Comparison of ENCODE assay signal across 22 mouse cellular contexts in the genomic region with DNA sequence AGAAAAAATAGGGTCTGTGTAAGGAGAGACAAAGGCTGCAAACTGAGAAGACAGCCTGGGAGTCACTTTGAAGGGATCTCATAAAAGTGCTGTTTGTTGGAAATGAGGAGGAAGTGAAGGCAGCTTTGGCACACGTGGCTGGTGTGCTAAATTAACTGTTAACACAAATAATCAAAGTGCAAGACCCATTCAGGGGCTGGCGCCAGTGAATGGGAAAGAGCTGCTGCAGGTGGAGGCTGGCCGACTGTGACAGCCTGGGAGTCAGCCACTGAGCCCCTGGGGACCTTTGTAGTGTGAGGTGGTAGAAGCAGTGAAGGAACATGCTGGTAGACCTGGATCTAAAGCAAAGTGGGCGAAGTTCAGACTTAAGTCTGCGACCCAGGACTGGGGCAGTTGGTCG. TPM values are rescaled to one million over a fixed set of nuclear protein-coding genes. Genes with fewer than 3 reads are reported as not detected.
A peak's percentile ranks its signal among the peaks of the same experiment; 100 is the strongest.
DNase-seq lines count a peak whose midpoint lies in the region; ATAC-seq lines count a peak whose summit lies in the region.
"Had no signal": no experiment of that assay in that cellular context is flagged by ENCODE, and none has a peak within 500 bp of the region (broad histone marks: within the 10 kb centered on the region; RNA-seq: fewer than 3 reads in every experiment).

No protein-coding gene starts in this region.

- H3K9ac ChIP-seq in kidney, embryonic 15.5 days: no peak overlapping the region
- H3K9ac ChIP-seq in limb, embryonic 11.5 days (ENCODE audit: low read length): no peak overlapping the region
- H3K9ac ChIP-seq: hindbrain, embryonic 15.5 days; neural tube, embryonic 12.5 days had no signal

- intact Hi-C loops in left cerebral cortex, postnatal 4 days (cut with DNase I): no loop called here

- no peaks in the 10 kb centered on the region for H3K36me3 ChIP-seq in kidney, embryonic 15.5 days
- no peaks in the 10 kb centered on the region for H3K36me3 ChIP-seq in limb, embryonic 11.5 days (ENCODE audit: control insufficient read depth, insufficient read depth, low read length)
- H3K36me3 ChIP-seq: hindbrain, embryonic 15.5 days; neural tube, embryonic 12.5 days had no signal

- H3K27ac ChIP-seq in kidney, embryonic 15.5 days: peak overlapping the region; percentile 75
- H3K27ac ChIP-seq in limb, embryonic 11.5 days (replicated peaks; ENCODE audit: low read depth, low read length): no peak overlapping the region
- H3K27ac ChIP-seq: gastrocnemius, adult 2 months; heart, adult 2 months; hindbrain, embryonic 15.5 days; layer of hippocampus, adult 2 months; neural tube, embryonic 12.5 days had no signal

- no peaks in the 10 kb centered on the region for H3K9me3 ChIP-seq in kidney, embryonic 15.5 days (replicated peaks)
- no peaks in the 10 kb centered on the region for H3K9me3 ChIP-seq in limb, embryonic 11.5 days (ENCODE audit: control insufficient read depth, low read length)
- H3K9me3 ChIP-seq: hindbrain, embryonic 15.5 days; neural tube, embryonic 12.5 days had no signal

- no peak for DNase-seq in kidney, adult 18-20 months
- peak; percentile 5 for DNase-seq in lung, postnatal 36 days
- no peak for DNase-seq in lung, postnatal 25 days (ENCODE audit: low spot score)
- peak; percentile 33 for DNase-seq in limb, embryonic 11.5 days (ENCODE audit: low spot score)
- no peak for DNase-seq in left cerebral cortex, postnatal 4 days
- no peak for DNase-seq in B cell, adult 2 months
- DNase-seq: adrenal gland, postnatal 10 days; cerebellum, adult 2 months; gastrocnemius, adult 2 months; heart, adult 2 months; right cerebral cortex, postnatal 25 days; thymus, adult 18-20 months had no signal

- no peak overlapping the region for H3K4me2 ChIP-seq in kidney, embryonic 15.5 days
- no peak overlapping the region for H3K4me2 ChIP-seq in limb, embryonic 11.5 days (ENCODE audit: low read depth, severe bottlenecking)
- H3K4me2 ChIP-seq: hindbrain, embryonic 15.5 days; liver, embryonic 11.5 days; neural tube, embryonic 12.5 days had no signal

- H3K27me3 ChIP-seq in kidney, embryonic 15.5 days: no peaks in the 10 kb centered on the region
- no peaks in the 10 kb centered on the region for H3K27me3 ChIP-seq in limb, embryonic 11.5 days (ENCODE audit: control insufficient read depth, insufficient read depth, low read length)
- H3K27me3 ChIP-seq: hindbrain, embryonic 15.5 days; neural tube, embryonic 12.5 days had no signal

- 28% methylated on average over 6 of the region's 6 CpGs for WGBS in kidney, embryonic 15.5 days
- WGBS in limb, embryonic 11.5 days: 41% methylated on average over 6 of the region's 6 CpGs

- H3K4me1 ChIP-seq in kidney, embryonic 15.5 days: peaks cover 15% of the 10 kb centered on the region
- H3K4me1 ChIP-seq in limb, embryonic 11.5 days (ENCODE audit: control insufficient read depth, insufficient read depth, low read length): peaks cover 10% of the 10 kb centered on the region
- H3K4me1 ChIP-seq: hindbrain, embryonic 15.5 days; neural tube, embryonic 12.5 days had no signal

- H3K4me3 ChIP-seq in kidney, embryonic 15.5 days (replicated peaks): no peak overlapping the region
- H3K4me3 ChIP-seq in limb, embryonic 11.5 days (ENCODE audit: low read depth, low read length): no peak overlapping the region
- H3K4me3 ChIP-seq: gastrocnemius, adult 2 months; heart, adult 2 months; hindbrain, embryonic 15.5 days; layer of hippocampus, adult 2 months; neural tube, embryonic 12.5 days had no signal

- ATAC-seq in kidney, embryonic 15.5 days (replicated peaks; ENCODE audit: low FRiP score): peak; percentile 89
- ATAC-seq in limb, embryonic 11.5 days (ENCODE audit: insufficient number of reproducible peaks, low FRiP score, low TSS enrichment, low read depth): no peak
- ATAC-seq: CD4-positive, CD25-positive, alpha-beta regulatory T cell, adult 4 months; forebrain, embryonic 16.5 days had no signal

RNA-seq across cellular contexts. Expression of gene Gm21897, which starts 57.8 kb away (rescaled TPM):
- not detected in 2 replicates for polyA plus RNA-seq in kidney, embryonic 15.5 days (2015; fragmentation: Nextera tagmentation; extraction: Ambion mirVana)
- not detected in 2 replicates for polyA plus RNA-seq in limb, embryonic 11.5 days (2014; fragmentation: Nextera tagmentation; extraction: Ambion mirVana)
- total RNA-seq in left cerebral cortex, postnatal 4 days (2021): not detected
- total RNA-seq: adrenal gland, postnatal 10 days; gastrocnemius, adult 2 months; heart, adult 2 months; heart, postnatal 10 days; layer of hippocampus, adult 2 months; left cerebral cortex, adult 18-20 months; megakaryocyte progenitor cell, adult 5-6 weeks had no signal
- polyA plus RNA-seq: CD4-positive, CD25-positive, alpha-beta regulatory T cell, adult 4 months; cerebellum, adult 2 months; forebrain, embryonic 16.5 days; heart, adult 2 months; hindbrain, embryonic 15.5 days; liver, embryonic 11.5 days; neural tube, embryonic 12.5 days had no signal

Comparison
In these comparisons a context has a peak if more than half of its experiments do, and no peak if none do; other contexts are left out.
1. DNase-seq: peak in lung, postnatal 36 days (single experiment) and limb, embryonic 11.5 days (single experiment); none in kidney, adult 18-20 months (single experiment), lung, postnatal 25 days (single experiment), left cerebral cortex, postnatal 4 days (single experiment) and B cell, adult 2 months (0 of 2).